Mouse (Mus musculus) brain, embryonic 14.5 days (tissue): ENCODE results near the gene Spata31d1d.

Experiments used
- CTCF ChIP-seq: fragments of 200-500 bp; IDR thresholded peaks from 2 replicates; pipeline ENCODE4 v1.5.1; 2012; ENCODE audit warnings: inconsistent platforms, mild to moderate bottlenecking, moderate library complexity, borderline replicate concordance; ENCODE audit not compliant: insufficient read depth, insufficient read length; ENCODE audit errors: extremely low read depth
- POLR2A ChIP-seq: fragments of 200-500 bp; IDR thresholded peaks from 2 replicates; pipeline ENCODE4 v1.6.1; 2012; ENCODE audit warnings: mild to moderate bottlenecking, inconsistent platforms, borderline replicate concordance; ENCODE audit not compliant: poor library complexity, insufficient read depth, insufficient read length, severe bottlenecking; ENCODE audit errors: extremely low read depth

- TF ChIP-seq CTCF, result no peak
- TF ChIP-seq POLR2A, result no peak
Measured at GRCm38 (mm10) chr13:59726139-59726867, 5.2 kb downstream of the Spata31d1d start.
